Mouse (Mus musculus): ENCODE data around the gene Poll.

- TF ChIP-seq POLR2A (IDR thresholded peaks at IDR 0.05; ENCODE audit: low read depth, low read length): no peak
- TF ChIP-seq CTCF (IDR thresholded peaks at IDR 0.05; ENCODE audit: borderline replicate concordance, insufficient read depth, low read length): no peak
Observed at GRCm38 (mm10) chr19:45574339-45574898, 14.1 kb upstream of the Poll start.

Data from embryonic fibroblast, embryonic 13.5 days (primary cell).